ENCODE assay signal across 21 mouse cellular contexts in the genomic region with DNA sequence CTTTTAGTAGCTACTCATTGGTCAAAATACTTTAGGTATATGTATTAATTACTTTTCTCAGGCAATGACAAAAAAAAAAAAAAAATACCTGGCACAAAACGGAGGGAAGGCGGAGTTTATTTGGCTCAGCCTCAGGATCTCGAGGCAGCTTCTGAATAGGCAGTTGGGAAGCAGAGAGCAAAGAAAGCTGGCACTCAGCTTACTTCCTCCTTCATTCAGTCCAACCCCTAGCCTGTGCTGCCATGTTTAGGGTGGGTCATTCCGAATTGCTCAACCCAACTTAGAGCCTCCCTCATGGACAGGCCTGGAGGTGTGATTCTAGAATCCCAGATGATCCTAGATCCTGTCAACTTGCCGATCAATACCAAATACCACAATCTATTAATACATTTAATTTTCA. TPM values are rescaled to one million over a fixed set of nuclear protein-coding genes. Genes with fewer than 3 reads are reported as not detected.
A peak's percentile ranks its signal among the peaks of the same experiment; 100 is the strongest.
DNase-seq lines count a peak whose midpoint lies in the region; ATAC-seq lines count a peak whose summit lies in the region.
"Had no signal": no experiment of that assay in that cellular context is flagged by ENCODE, and none has a peak within 500 bp of the region (broad histone marks: within the 10 kb centered on the region; RNA-seq: fewer than 3 reads in every experiment).

No protein-coding gene starts in this region.

- no peaks in the 10 kb centered on the region for H3K9me3 ChIP-seq in forebrain, embryonic 14.5 days (replicated peaks; ENCODE audit: control insufficient read depth, low read length)
- H3K9me3 ChIP-seq in forebrain, embryonic 15.5 days, result no peaks in the 10 kb centered on the region
- no peaks in the 10 kb centered on the region for H3K9me3 ChIP-seq in lung, embryonic 16.5 days (ENCODE audit: control insufficient read depth, low read length)
- H3K9me3 ChIP-seq: embryonic facial prominence, embryonic 12.5 days; lung, embryonic 15.5 days; midbrain, embryonic 12.5 days; neural tube, embryonic 12.5 days had no signal

- H3K36me3 ChIP-seq in forebrain, embryonic 14.5 days (ENCODE audit: control insufficient read depth, insufficient read depth, low read length), result no peaks in the 10 kb centered on the region
- H3K36me3 ChIP-seq in forebrain, embryonic 15.5 days, result no peaks in the 10 kb centered on the region
- no peaks in the 10 kb centered on the region for H3K36me3 ChIP-seq in lung, embryonic 16.5 days (ENCODE audit: control insufficient read depth, insufficient read depth, low read length)
- H3K36me3 ChIP-seq: embryonic facial prominence, embryonic 12.5 days; lung, embryonic 15.5 days; midbrain, embryonic 12.5 days; neural tube, embryonic 12.5 days had no signal

- 47% methylated on average over 5 of the region's 5 CpGs for WGBS in forebrain, embryonic 14.5 days
- WGBS in forebrain, embryonic 15.5 days, result 53% methylated on average over 5 of the region's 5 CpGs
- 52% methylated on average over 5 of the region's 5 CpGs for WGBS in lung, embryonic 16.5 days

- no peak overlapping the region for H3K27ac ChIP-seq in forebrain, embryonic 14.5 days (ENCODE audit: low read depth, low read length)
- no peak overlapping the region for H3K27ac ChIP-seq in forebrain, embryonic 15.5 days (replicated peaks)
- no peak overlapping the region for H3K27ac ChIP-seq in lung, embryonic 16.5 days (ENCODE audit: low read length)
- H3K27ac ChIP-seq: embryonic facial prominence, embryonic 12.5 days; hindbrain, postnatal 0 days; kidney, postnatal 0 days; layer of hippocampus, adult 2 months; lung, embryonic 15.5 days; midbrain, embryonic 12.5 days; neural tube, embryonic 12.5 days had no signal

- no peak overlapping the region for H3K4me3 ChIP-seq in forebrain, embryonic 14.5 days (ENCODE audit: low read depth, low read length)
- H3K4me3 ChIP-seq in forebrain, embryonic 15.5 days, result no peak overlapping the region
- H3K4me3 ChIP-seq in lung, embryonic 16.5 days (ENCODE audit: low read length), result no peak overlapping the region
- H3K4me3 ChIP-seq: embryonic facial prominence, embryonic 12.5 days; layer of hippocampus, adult 2 months; lung, embryonic 15.5 days; midbrain, embryonic 12.5 days; neural tube, embryonic 12.5 days had no signal

- DNase-seq in forebrain, embryonic 14.5 days (ENCODE audit: low spot score), result peak; percentile 57
- DNase-seq in lung, postnatal 4 days, result no peak
- DNase-seq in lung, postnatal 36 days, result peak; percentile 66
- no peak for DNase-seq in layer of hippocampus, adult 9-10 months (ENCODE audit: low spot score)
- DNase-seq in heart, postnatal 14 days, result no peak
- DNase-seq: adrenal gland, postnatal 36 days; kidney, adult 11 months; liver; right cerebral cortex, adult 18-20 months; thymus, postnatal 25 days had no signal

- no peak overlapping the region for H3K9ac ChIP-seq in forebrain, embryonic 14.5 days (ENCODE audit: low read length)
- H3K9ac ChIP-seq in forebrain, embryonic 15.5 days (replicated peaks), result no peak overlapping the region
- H3K9ac ChIP-seq in lung, embryonic 16.5 days (ENCODE audit: low read length), result no peak overlapping the region
- H3K9ac ChIP-seq: embryonic facial prominence, embryonic 12.5 days; lung, embryonic 15.5 days; midbrain, embryonic 12.5 days; neural tube, embryonic 12.5 days had no signal

- peak; percentile 46; the same call in 1 of the 2 replicates for ATAC-seq in forebrain, embryonic 14.5 days
- no peak; the same call in 1 of the 2 replicates for ATAC-seq in forebrain, embryonic 15.5 days (replicated peaks)
- peak; percentile 72 for ATAC-seq in lung, embryonic 16.5 days (ENCODE audit: low read depth)
- ATAC-seq: hindbrain, postnatal 0 days had no signal

- intact Hi-C loops in heart, postnatal 14 days (cut with DNase I), result no loop called here

- no peaks in the 10 kb centered on the region for H3K27me3 ChIP-seq in forebrain, embryonic 14.5 days (replicated peaks; ENCODE audit: control insufficient read depth, insufficient read depth, low read length)
- H3K27me3 ChIP-seq in forebrain, embryonic 15.5 days, result no peaks in the 10 kb centered on the region
- H3K27me3 ChIP-seq in lung, embryonic 16.5 days (ENCODE audit: control insufficient read depth, insufficient read depth, low read depth, low read length), result no peaks in the 10 kb centered on the region
- H3K27me3 ChIP-seq: CH12.LX; embryonic facial prominence, embryonic 12.5 days; lung, embryonic 15.5 days; midbrain, embryonic 12.5 days; neural tube, embryonic 12.5 days had no signal

- H3K4me1 ChIP-seq in forebrain, embryonic 14.5 days (ENCODE audit: control insufficient read depth, insufficient read depth, low read length), result no peaks in the 10 kb centered on the region
- peaks cover 7% of the 10 kb centered on the region; the same call in 1 of the 2 replicates for H3K4me1 ChIP-seq in forebrain, embryonic 15.5 days
- peaks cover 12% of the 10 kb centered on the region for H3K4me1 ChIP-seq in lung, embryonic 16.5 days (replicated peaks; ENCODE audit: control insufficient read depth, insufficient read depth, low read length)
- H3K4me1 ChIP-seq: neural tube, embryonic 12.5 days had no signal

- no peak overlapping the region for H3K4me2 ChIP-seq in forebrain, embryonic 14.5 days (ENCODE audit: low read length)
- no peak overlapping the region for H3K4me2 ChIP-seq in forebrain, embryonic 15.5 days (replicated peaks)
- H3K4me2 ChIP-seq in lung, embryonic 16.5 days (ENCODE audit: low read depth, low read length), result no peak overlapping the region
- H3K4me2 ChIP-seq: embryonic facial prominence, embryonic 12.5 days; heart, embryonic 11.5 days; lung, embryonic 15.5 days; midbrain, embryonic 12.5 days; neural tube, embryonic 12.5 days had no signal

RNA-seq across cellular contexts. Expression of a gene that starts 18.3 kb away (rescaled TPM):
- polyA plus RNA-seq in forebrain, embryonic 14.5 days (2014; fragmentation: Nextera tagmentation; extraction: Ambion mirVana), result 754 and 783 TPM in 2 replicates
- polyA plus RNA-seq in forebrain, embryonic 15.5 days (2015; fragmentation: Nextera tagmentation; extraction: Ambion mirVana), result 640 and 665 TPM in 2 replicates
- polyA plus RNA-seq in lung, embryonic 16.5 days (2015; fragmentation: Nextera tagmentation; extraction: Ambion mirVana), result 1,001 and 1,063 TPM in 2 replicates
- 100 to 1,000 TPM; 584 to 674 TPM for total RNA-seq in heart, postnatal 14 days (2021)

Comparison
In these comparisons a context has a peak if more than half of its experiments do, and no peak if none do; other contexts are left out.
1. DNase-seq: peak in forebrain, embryonic 14.5 days (single experiment) and lung, postnatal 36 days (single experiment); none in lung, postnatal 4 days (0 of 2), layer of hippocampus, adult 9-10 months (single experiment) and heart, postnatal 14 days (0 of 2).